In the genomic region with DNA sequence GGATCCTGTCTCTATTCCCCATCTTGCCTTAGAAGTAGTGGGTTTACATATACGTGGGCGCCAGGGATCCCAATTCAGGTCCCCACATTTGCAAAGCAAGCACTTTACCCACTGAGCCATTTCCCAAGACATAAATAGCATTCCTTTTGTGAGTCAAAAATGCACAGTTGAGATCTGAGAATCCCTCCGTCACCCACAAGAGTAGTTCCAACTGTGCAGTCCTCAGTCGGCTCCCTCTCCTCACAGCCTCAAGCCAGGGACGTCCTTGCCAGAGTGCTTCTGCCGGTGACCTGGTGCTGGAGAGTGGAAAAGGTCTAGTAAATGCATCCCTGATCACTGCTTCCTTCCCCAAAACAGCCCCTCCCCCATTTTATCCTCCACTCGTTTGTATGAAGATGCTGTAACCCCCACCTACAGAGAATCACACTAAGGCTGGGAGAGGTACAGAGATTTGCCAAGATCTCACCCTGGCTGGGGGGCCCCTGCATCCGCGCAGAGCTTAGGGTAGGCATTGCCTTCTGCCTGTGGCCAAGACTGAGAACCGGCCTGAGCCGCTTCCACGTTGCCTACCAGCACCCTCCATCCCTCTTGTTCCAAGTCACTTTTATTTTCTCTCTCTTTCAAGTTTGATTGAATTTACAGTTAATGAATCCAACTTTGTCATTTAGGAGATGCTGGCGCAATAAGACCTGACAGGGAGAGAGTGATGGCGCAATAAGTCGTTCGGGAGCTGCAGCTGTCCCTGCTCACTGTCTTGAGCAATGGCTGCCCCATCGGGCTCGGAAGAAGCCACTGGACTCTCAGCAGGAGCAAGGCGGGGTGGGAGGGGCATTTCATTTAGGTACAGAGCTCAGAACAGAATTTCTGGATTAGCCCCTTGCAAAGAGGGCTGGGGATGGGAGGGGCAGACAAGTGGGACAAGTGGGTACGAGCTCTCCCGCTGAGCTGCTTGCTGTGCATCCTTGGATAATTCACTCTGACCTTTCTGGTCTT, we compare ENCODE assay signal across 8 mouse cellular contexts.
DNase-seq lines count a peak whose midpoint lies in the region; ATAC-seq and TF ChIP-seq lines count a peak whose summit lies in the region.

No protein-coding gene starts in this region.

- H3K4me3 ChIP-seq in ES-E14 (ENCODE audit: insufficient read depth in 1 of 2, low read depth in 1 of 2, low read length in 2 of 2, poor library complexity in 1 of 2, severe bottlenecking in 1 of 2) = peak overlapping the region in 1 of 2 experiments; percentile 44; a peak in 2 of 4 replicates
- H3K4me3 ChIP-seq in heart, embryonic 12.5 days = no peak overlapping the region
- peak overlapping the region; percentile 7; the same call in 1 of the 2 replicates for H3K4me3 ChIP-seq in lung, embryonic 16.5 days (ENCODE audit: low read length)

- H3K4me1 ChIP-seq in ES-E14 (ENCODE audit: control insufficient read depth in 2 of 2, insufficient read depth in 2 of 2, low read length in 2 of 2, poor library complexity in 1 of 2) = peaks cover 2 to 6% of the 10 kb centered on the region in 2 experiments; a peak in 3 of 4 replicates
- H3K4me1 ChIP-seq in heart, embryonic 12.5 days (replicated peaks) = no peaks in the 10 kb centered on the region
- H3K4me1 ChIP-seq in lung, embryonic 16.5 days (replicated peaks; ENCODE audit: control insufficient read depth, insufficient read depth, low read length) = peaks cover 9% of the 10 kb centered on the region

- intact Hi-C loops in gastrocnemius, postnatal 14 days (cut with DNase I; ENCODE audit: low total_unique reads) = loop anchor here (2.0 kb wide), 1 partner anchor 228 kb away; no protein-coding TSS in a partner anchor

- DNase-seq in gastrocnemius, adult 18-20 months (ENCODE audit: low spot score) = peak; percentile 5
- DNase-seq in gastrocnemius, postnatal 14 days = no peak
- peak; percentile 41 for DNase-seq in ES-E14 (ENCODE audit: low read depth, low spot score)
- no peak for DNase-seq in cerebellum, adult 11-12 months
- DNase-seq in frontal cortex, postnatal 14 days (ENCODE audit: low spot score in 2 of 2) = no peak

- H3K9ac ChIP-seq in ES-E14 (ENCODE audit: insufficient read depth, low read depth, low read length, poor library complexity, severe bottlenecking) = no peak overlapping the region
- H3K9ac ChIP-seq in heart, embryonic 12.5 days = no peak overlapping the region
- H3K9ac ChIP-seq in lung, embryonic 16.5 days (ENCODE audit: low read length) = no peak overlapping the region

- H3K36me3 ChIP-seq in ES-E14 (ENCODE audit: control insufficient read depth, insufficient read depth, low read length, poor library complexity, severe bottlenecking) = no peaks in the 10 kb centered on the region
- no peaks in the 10 kb centered on the region for H3K36me3 ChIP-seq in heart, embryonic 12.5 days
- no peaks in the 10 kb centered on the region for H3K36me3 ChIP-seq in lung, embryonic 16.5 days (ENCODE audit: control insufficient read depth, insufficient read depth, low read length)

- peaks cover 12% of the 10 kb centered on the region for H3K27me3 ChIP-seq in heart, embryonic 12.5 days (replicated peaks)
- H3K27me3 ChIP-seq in lung, embryonic 16.5 days (ENCODE audit: control insufficient read depth, insufficient read depth, low read depth, low read length) = no peaks in the 10 kb centered on the region

- H3K9me3 ChIP-seq in ES-E14 (ENCODE audit: control insufficient read depth, insufficient read depth, low read depth, low read length) = no peaks in the 10 kb centered on the region
- H3K9me3 ChIP-seq in heart, embryonic 12.5 days (replicated peaks) = no peaks in the 10 kb centered on the region
- no peaks in the 10 kb centered on the region for H3K9me3 ChIP-seq in lung, embryonic 16.5 days (ENCODE audit: control insufficient read depth, low read length)

- in situ Hi-C loops in ES-E14 (cut with MboI; ENCODE audit: low sequenced_read_pairs in 2 of 2, unreplicated experiment in 2 of 2) = no loop called here

- no peak overlapping the region for H3K27ac ChIP-seq in ES-E14 (ENCODE audit: insufficient read depth, low read depth, low read length, poor library complexity, severe bottlenecking)
- H3K27ac ChIP-seq in heart, embryonic 12.5 days (ENCODE audit: poor library complexity, severe bottlenecking) = no peak overlapping the region
- no peak overlapping the region for H3K27ac ChIP-seq in lung, embryonic 16.5 days (ENCODE audit: low read length)

- ATAC-seq in heart, embryonic 12.5 days (ENCODE audit: insufficient number of reproducible peaks, low FRiP score) = no peak
- ATAC-seq in lung, embryonic 16.5 days (ENCODE audit: low read depth) = peak; percentile 87
- ATAC-seq in cerebellum, adult (ENCODE audit: insufficient number of reproducible peaks, low FRiP score, low TSS enrichment) = no peak

- peak overlapping the region; percentile 29 for H3K4me2 ChIP-seq in heart, embryonic 12.5 days
- H3K4me2 ChIP-seq in lung, embryonic 16.5 days (ENCODE audit: low read depth, low read length) = peak overlapping the region; percentile 41

- 43% methylated on average over 21 of the region's 21 CpGs for WGBS in heart, embryonic 12.5 days
- WGBS in lung, embryonic 16.5 days = 33% methylated on average over 21 of the region's 21 CpGs

TF ChIP-seq in ES-E14, 5 proteins besides CTCF, POLR2A, EP300 and RAD21:
- no peak for TF ChIP-seq MAFK (IDR thresholded peaks at IDR 0.05; ENCODE audit: insufficient read depth, low read depth, low read length)
TF ChIP-seq in ES-E14: peak in this region for 0.

Comparison
In these comparisons a context has a peak if more than half of its experiments do, and no peak if none do; other contexts are left out.
1. DNase-seq: peak in gastrocnemius, adult 18-20 months (single experiment) and ES-E14 (single experiment); none in gastrocnemius, postnatal 14 days (single experiment), cerebellum, adult 11-12 months (single experiment) and frontal cortex, postnatal 14 days (0 of 2).